Mouse (Mus musculus): ENCODE results near the gene Hs2st1. TPM values are rescaled to one million over a fixed set of nuclear protein-coding genes. Genes with fewer than 3 reads are reported as not detected.

The Hs2st1 gene
- total and polyA plus RNA-seq, 3 experiments, result 17.6 to 36.4 (median 29.7) TPM

DNA sequence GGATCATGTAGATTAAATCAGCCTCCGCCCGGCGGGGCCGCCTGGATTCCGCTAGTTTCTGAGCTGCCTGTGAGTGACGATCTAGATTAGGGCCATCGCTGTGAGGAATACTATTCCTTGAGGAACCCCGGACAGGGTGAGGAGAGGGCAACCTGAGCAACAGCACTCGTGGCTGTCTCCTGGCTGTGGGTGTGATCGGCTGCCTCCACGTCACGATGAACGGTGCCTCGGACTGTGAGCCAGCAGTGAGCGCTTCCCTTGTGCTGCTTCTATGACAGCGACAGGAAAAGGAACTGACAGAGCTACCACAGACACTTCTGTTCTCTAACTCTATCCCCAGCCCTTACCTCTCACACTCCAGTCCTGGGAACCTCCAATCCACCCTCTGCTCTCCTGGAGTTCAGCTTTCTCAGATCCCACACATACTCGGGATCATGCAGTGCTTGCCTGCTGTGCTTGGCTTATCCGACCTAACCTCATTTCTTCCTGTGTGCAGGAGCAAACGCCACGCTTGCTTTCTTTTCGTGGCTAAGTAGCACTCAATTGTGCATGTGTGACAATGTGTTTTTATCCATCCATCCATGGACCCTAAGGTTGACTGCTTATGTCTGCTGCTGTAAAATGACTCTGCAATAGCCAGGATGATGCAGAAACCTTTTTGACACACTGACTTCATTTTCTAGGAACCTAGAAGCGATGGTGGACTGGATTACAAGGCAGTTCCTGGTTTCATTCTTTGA lies 8.3 kb downstream of the Hs2st1 start:
- Histone ChIP-seq H3K79me2 (replicated peaks; ENCODE audit: control insufficient read depth, extremely low read depth, insufficient read depth, poor library complexity, severe bottlenecking) (peaks cover 25% of the 10 kb centered on the region), H3K27ac (ENCODE audit: insufficient read depth, low read depth) (no peak overlapping the region), H3K36me3 (replicated peaks in 1 of 2; ENCODE audit: control insufficient read depth in 1 of 2, insufficient read depth in 1 of 2, low read length in 1 of 2) (peaks cover 0 to 22% of the 10 kb centered on the region in 2 experiments), H3K27me3 (replicated peaks) (no peaks in the 10 kb centered on the region), H3K9me3 (replicated peaks; ENCODE audit: low read length) (no peaks in the 10 kb centered on the region), H3K4me3 (replicated peaks in 1 of 3; ENCODE audit: low read depth in 2 of 3, low read length in 2 of 3, poor library complexity in 1 of 3) (no peak overlapping the region), H3K9ac (ENCODE audit: insufficient read depth, low read depth) (no peak overlapping the region), H3K4me2 (ENCODE audit: insufficient read depth, low read depth, poor library complexity, severe bottlenecking) (no peak overlapping the region), H3K4me1 (ENCODE audit: control insufficient read depth in 1 of 2, insufficient read depth in 2 of 2) (peaks cover 7 to 21% of the 10 kb centered on the region in 2 experiments)
- dilution Hi-C loops (cut with MboI; ENCODE audit: extremely low pct_ligation_motif_present, extremely low pct_unique_long_range_greater_than_20kb, low sequenced_read_pairs) (no loop called here), in situ Hi-C loops (cut with MboI; ENCODE audit: low pct_ligation_motif_present, low pct_unique_long_range_greater_than_20kb, low sequenced_read_pairs) (no loop called here)
- no peak for DNase-seq (ENCODE audit: extremely low read depth)
- TF ChIP-seq RAD21 (IDR thresholded peaks at IDR 0.05; ENCODE audit: low read depth, low read length) (no peak), CTCF (conservative IDR thresholded peaks at IDR 0.05 in 1 of 2, IDR thresholded peaks at IDR 0.05 in 1 of 2; ENCODE audit: low read depth in 2 of 2, low read length in 2 of 2) (no peak), USF1 (IDR thresholded peaks at IDR 0.05; ENCODE audit: low read depth, low read length) (no peak), HCFC1 (IDR thresholded peaks at IDR 0.05; ENCODE audit: low read depth, low read length) (no peak), BHLHE40 (IDR thresholded peaks at IDR 0.05; ENCODE audit: low read depth, low read length) (no peak), CHD1 (IDR thresholded peaks at IDR 0.05; ENCODE audit: low read depth, low read length) (no peak), KAT2A (IDR thresholded peaks at IDR 0.05; ENCODE audit: insufficient replicate concordance, low read length) (no peak), UBTF (IDR thresholded peaks at IDR 0.05; ENCODE audit: low read depth, low read length) (no peak), MAZ (IDR thresholded peaks at IDR 0.05; ENCODE audit: low read depth, low read length) (no peak)

DNA sequence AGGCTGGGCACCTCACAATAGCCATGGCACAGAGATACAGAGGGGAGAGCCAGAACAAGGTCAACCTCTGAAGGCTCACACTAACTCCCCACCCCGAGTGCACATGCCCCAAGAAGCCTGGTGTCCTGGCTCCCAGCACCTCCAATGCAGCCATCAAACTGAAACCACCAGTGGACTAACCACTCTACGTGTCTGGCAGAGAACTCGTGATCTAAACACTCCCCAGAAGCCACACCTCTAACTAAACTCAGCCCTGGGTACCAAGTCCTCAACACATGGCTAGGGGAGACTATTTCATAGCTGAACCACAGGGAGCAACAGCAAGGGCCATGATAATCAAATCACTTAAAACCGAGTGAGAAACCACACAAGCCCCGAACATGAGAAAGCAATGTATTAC lies 11.7 kb downstream of the Hs2st1 start:
- no peak for TF ChIP-seq POLR2A (IDR thresholded peaks at IDR 0.05; ENCODE audit: low read depth, low read length)
- TF ChIP-seq MYC (IDR thresholded peaks at IDR 0.05; ENCODE audit: low read depth, low read length), result 0 out of 2 replicates have a peak, but pooled peaks have one; percentile 20
- TF ChIP-seq BHLHE40 (IDR thresholded peaks at IDR 0.05; ENCODE audit: low read depth, low read length), result 0 out of 2 replicates have a peak, but pooled peaks have one; percentile 4
- H3K4me3 ChIP-seq (replicated peaks in 1 of 3; ENCODE audit: low read depth in 2 of 3, low read length in 2 of 3, poor library complexity in 1 of 3), result no peak overlapping the region
- peak overlapping the region; percentile 72 for H3K4me2 ChIP-seq (ENCODE audit: insufficient read depth, low read depth, poor library complexity, severe bottlenecking)
- H3K27ac ChIP-seq (ENCODE audit: insufficient read depth, low read depth), result no peak overlapping the region
- in situ Hi-C loops (cut with MboI; ENCODE audit: low pct_ligation_motif_present, low pct_unique_long_range_greater_than_20kb, low sequenced_read_pairs), result no loop called here
- no peak for DNase-seq (ENCODE audit: extremely low read depth)
- H3K9me3 ChIP-seq (replicated peaks; ENCODE audit: low read length), result no peaks in the 10 kb centered on the region
- peaks cover 0 to 22% of the 10 kb centered on the region in 2 experiments for H3K36me3 ChIP-seq (replicated peaks in 1 of 2; ENCODE audit: control insufficient read depth in 1 of 2, insufficient read depth in 1 of 2, low read length in 1 of 2)
- dilution Hi-C loops (cut with MboI; ENCODE audit: extremely low pct_ligation_motif_present, extremely low pct_unique_long_range_greater_than_20kb, low sequenced_read_pairs), result no loop called here
- H3K9ac ChIP-seq (ENCODE audit: insufficient read depth, low read depth), result peak overlapping the region; percentile 12
- H3K79me2 ChIP-seq (replicated peaks; ENCODE audit: control insufficient read depth, extremely low read depth, insufficient read depth, poor library complexity, severe bottlenecking), result peaks cover 19% of the 10 kb centered on the region
- H3K27me3 ChIP-seq (replicated peaks), result no peaks in the 10 kb centered on the region
- H3K4me1 ChIP-seq (ENCODE audit: control insufficient read depth in 1 of 2, insufficient read depth in 2 of 2), result peaks cover 9 to 21% of the 10 kb centered on the region in 2 experiments

DNA sequence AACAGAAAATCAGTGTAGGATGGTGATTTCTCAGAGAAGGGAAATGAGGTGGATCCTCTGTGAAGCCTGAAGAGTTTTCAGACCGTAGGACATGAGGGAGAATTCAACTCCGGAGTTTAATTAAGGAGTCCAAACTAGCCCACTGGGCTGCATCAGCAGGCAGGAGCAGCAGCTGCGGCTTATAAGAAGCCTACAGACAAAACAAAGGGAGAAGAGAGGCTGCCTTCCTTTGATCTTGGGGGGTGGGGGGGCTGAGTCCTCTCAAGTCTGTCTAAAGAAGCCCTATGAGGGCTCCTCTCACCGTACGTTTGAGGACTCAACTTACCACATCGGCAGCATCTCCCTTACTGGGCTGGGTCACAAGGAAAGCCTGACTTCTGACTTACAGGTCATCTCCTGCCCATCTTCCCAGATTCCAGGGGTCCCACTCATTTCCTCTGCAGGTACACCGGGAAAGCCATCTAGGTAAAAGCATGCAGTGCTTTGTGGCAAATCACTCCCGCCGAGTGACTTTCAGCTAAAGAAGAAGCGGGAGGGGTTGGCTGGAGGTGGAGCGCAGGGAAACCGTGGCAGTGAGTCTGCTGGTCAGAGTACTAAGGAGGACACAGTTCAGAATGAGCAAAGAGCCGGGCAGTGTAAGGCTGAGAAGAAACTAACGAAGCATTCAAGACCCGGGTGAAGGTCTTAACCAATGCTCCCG lies 13.2 kb downstream of the Hs2st1 start:
- no peaks in the 10 kb centered on the region for H3K27me3 ChIP-seq (replicated peaks)
- H3K27ac ChIP-seq (ENCODE audit: insufficient read depth, low read depth), result no peak overlapping the region
- no peak overlapping the region for H3K4me2 ChIP-seq (ENCODE audit: insufficient read depth, low read depth, poor library complexity, severe bottlenecking)
- no peaks in the 10 kb centered on the region for H3K9me3 ChIP-seq (replicated peaks; ENCODE audit: low read length)
- H3K79me2 ChIP-seq (replicated peaks; ENCODE audit: control insufficient read depth, extremely low read depth, insufficient read depth, poor library complexity, severe bottlenecking), result peaks cover 20% of the 10 kb centered on the region
- DNase-seq (ENCODE audit: extremely low read depth), result no peak
- in situ Hi-C loops (cut with MboI; ENCODE audit: low pct_ligation_motif_present, low pct_unique_long_range_greater_than_20kb, low sequenced_read_pairs), result no loop called here
- peaks cover 7 to 21% of the 10 kb centered on the region in 2 experiments for H3K4me1 ChIP-seq (ENCODE audit: control insufficient read depth in 1 of 2, insufficient read depth in 2 of 2)
- H3K36me3 ChIP-seq (replicated peaks in 1 of 2; ENCODE audit: control insufficient read depth in 1 of 2, insufficient read depth in 1 of 2, low read length in 1 of 2), result peaks cover 0 to 21% of the 10 kb centered on the region in 2 experiments
- no peak overlapping the region for H3K4me3 ChIP-seq (replicated peaks in 1 of 3; ENCODE audit: low read depth in 2 of 3, low read length in 2 of 3, poor library complexity in 1 of 3)
- H3K9ac ChIP-seq (ENCODE audit: insufficient read depth, low read depth), result no peak overlapping the region
- dilution Hi-C loops (cut with MboI; ENCODE audit: extremely low pct_ligation_motif_present, extremely low pct_unique_long_range_greater_than_20kb, low sequenced_read_pairs), result no loop called here
- TF ChIP-seq TBP (conservative IDR thresholded peaks at IDR 0.05; ENCODE audit: low read depth, low read length), result no peak
- TF ChIP-seq HCFC1 (IDR thresholded peaks at IDR 0.05; ENCODE audit: low read depth, low read length), result no peak
- TF ChIP-seq ETS1 (conservative IDR thresholded peaks at IDR 0.05; ENCODE audit: low read depth, low read length), result no peak
- TF ChIP-seq JUND (conservative IDR thresholded peaks at IDR 0.05; ENCODE audit: low read depth, low read length), result no peak
- TF ChIP-seq POLR2A (IDR thresholded peaks at IDR 0.05; ENCODE audit: low read depth, low read length), result no peak
- no peak for TF ChIP-seq NELFE (IDR thresholded peaks at IDR 0.05; ENCODE audit: low read depth, low read length)
- TF ChIP-seq E2F4 (IDR thresholded peaks at IDR 0.05; ENCODE audit: insufficient replicate concordance, low read depth, low read length), result no peak
- TF ChIP-seq USF1 (IDR thresholded peaks at IDR 0.05; ENCODE audit: low read depth, low read length), result no peak
- TF ChIP-seq GABPA (IDR thresholded peaks at IDR 0.05; ENCODE audit: insufficient replicate concordance, low read depth, low read length), result no peak
- TF ChIP-seq CHD2 (IDR thresholded peaks at IDR 0.05; ENCODE audit: low read length), result no peak
- no peak for TF ChIP-seq SIN3A (IDR thresholded peaks at IDR 0.05; ENCODE audit: low read length)
- TF ChIP-seq MAFK (IDR thresholded peaks at IDR 0.05; ENCODE audit: insufficient replicate concordance, low read length), result no peak
- TF ChIP-seq KAT2A (IDR thresholded peaks at IDR 0.05; ENCODE audit: insufficient replicate concordance, low read length), result no peak
- no peak for TF ChIP-seq BHLHE40 (IDR thresholded peaks at IDR 0.05; ENCODE audit: low read depth, low read length)
- TF ChIP-seq ELF1 (IDR thresholded peaks at IDR 0.05; ENCODE audit: low read depth, low read length), result no peak
- no peak for TF ChIP-seq ZNF384 (IDR thresholded peaks at IDR 0.05; ENCODE audit: low read depth, low read length)
- TF ChIP-seq CTCF (conservative IDR thresholded peaks at IDR 0.05 in 1 of 2, IDR thresholded peaks at IDR 0.05 in 1 of 2; ENCODE audit: low read depth in 2 of 2, low read length in 2 of 2), result no peak

Measured in CH12.LX (cell line).